Mouse (Mus musculus) spleen, adult 2 months (tissue): ENCODE data around the gene Isg15. TPM values are rescaled to one million over a fixed set of nuclear protein-coding genes. Genes with fewer than 3 reads are reported as not detected.

Source experiments
- DNase-seq, 2 experiments: peaks; one replicate each; pipeline versions ENCODE4 v3.0.0 to v3.0.0-alpha.2; 2012 to 2021; ENCODE audit warnings: low spot score in 2 of 2, low read depth in 1 of 2
- H3K27ac ChIP-seq: fragments of 200-500 bp; 2 replicates; pipeline ENCODE4 v1.5.1; 2012; ENCODE audit warnings: low read length, inconsistent platforms; ENCODE audit not compliant: insufficient read depth
- H3K27me3 ChIP-seq: fragments of 200-500 bp; 2 replicates; pipeline ENCODE4 v1.6.1; 2012; ENCODE audit warnings: mild to moderate bottlenecking, moderate library complexity, low read length, inconsistent platforms; ENCODE audit not compliant: control insufficient read depth, insufficient read depth
- H3K36me3 ChIP-seq: fragments of 200-500 bp; 2 replicates; pipeline ENCODE4 v1.6.1; 2012; ENCODE audit warnings: mild to moderate bottlenecking, low read length, inconsistent platforms; ENCODE audit not compliant: control insufficient read depth, insufficient read depth
- H3K4me1 ChIP-seq: fragments of 200-500 bp; 2 replicates; pipeline ENCODE4 v1.6.1; 2011; ENCODE audit warnings: inconsistent platforms; ENCODE audit not compliant: control insufficient read depth, insufficient read depth, insufficient read length
- H3K4me3 ChIP-seq: fragments of 200-500 bp; 2 replicates; pipeline ENCODE4 v1.5.1; 2011; ENCODE audit warnings: mild to moderate bottlenecking, inconsistent platforms; ENCODE audit not compliant: insufficient read depth, insufficient read length; ENCODE audit errors: extremely low read depth
- CTCF ChIP-seq: fragments of 200-500 bp; IDR thresholded peaks from 2 replicates; pipeline ENCODE4 v1.5.1; 2011; ENCODE audit warnings: mild to moderate bottlenecking, inconsistent platforms; ENCODE audit not compliant: insufficient read depth, insufficient read length, insufficient replicate concordance; ENCODE audit errors: extremely low read depth
- POLR2A ChIP-seq: fragments of 200-500 bp; IDR thresholded peaks from 2 replicates; pipeline ENCODE4 v1.6.1; 2011; ENCODE audit warnings: low read depth, low read length, inconsistent platforms
- WGBS: fragments of 180-500 bp; shearing (Covaris S2); methylation state at CpG from one replicate; pipeline ENCODE4 v1.1.7; 2018; 5-methylcytosine and 5-hydroxymethylcytosine counted together
- polyA plus RNA-seq: library from polyadenylated mRNA; depleted of rRNA; stranded (reverse); fragments of >200 nt; gene quantifications from 2 replicates; pipeline ENCODE4 v1.2.3, GENCODE M21; 2012

Isg15 gene
- polyA plus RNA-seq, 1 experiment = 32.2 TPM

- no peak overlapping the region for H3K27ac ChIP-seq
- WGBS = 83% methylated on average over 6 of the region's 6 CpGs
- TF ChIP-seq POLR2A (no peak), CTCF (no peak)
- no peak overlapping the region for H3K4me3 ChIP-seq
- H3K36me3 ChIP-seq = no peaks in the 10 kb centered on the region
- peaks cover 7% of the 10 kb centered on the region for H3K4me1 ChIP-seq
- peaks cover 6% of the 10 kb centered on the region for H3K27me3 ChIP-seq
- no peak for DNase-seq
Observed at GRCm38 (mm10) chr4:156194346-156194745, 6.3 kb downstream of the Isg15 start.

GRCm38 (mm10) chr4:156193906-156194305 is 6.7 kb downstream of the Isg15 start:
- Histone ChIP-seq H3K4me1 (peaks cover 7% of the 10 kb centered on the region), H3K27ac (no peak overlapping the region), H3K36me3 (no peaks in the 10 kb centered on the region), H3K4me3 (no peak overlapping the region), H3K27me3 (peaks cover 6% of the 10 kb centered on the region)
- DNase-seq = no peak
- WGBS = 92% methylated on average over 5 of the region's 5 CpGs
- TF ChIP-seq CTCF = no peak

- TF ChIP-seq POLR2A = no peak
- no peak for TF ChIP-seq CTCF
- H3K4me3 ChIP-seq = no peak overlapping the region
- H3K36me3 ChIP-seq = no peaks in the 10 kb centered on the region
- H3K27me3 ChIP-seq = peaks cover 6% of the 10 kb centered on the region
- H3K27ac ChIP-seq = no peak overlapping the region
- no peak for DNase-seq
- H3K4me1 ChIP-seq = peaks cover 7% of the 10 kb centered on the region
- WGBS = 75% methylated on average over 2 of the region's 2 CpGs
Observed at GRCm38 (mm10) chr4:156193200-156193590, 7.4 kb downstream of the Isg15 start.

GRCm38 (mm10) chr4:156192421-156193199 is 8.0 kb downstream of the Isg15 start:
- H3K27ac ChIP-seq = no peak overlapping the region
- WGBS = 77% methylated on average over 8 of the region's 8 CpGs
- H3K4me3 ChIP-seq = no peak overlapping the region
- no peaks in the 10 kb centered on the region for H3K36me3 ChIP-seq
- TF ChIP-seq POLR2A (no peak), CTCF (no peak)
- DNase-seq = no peak
- peaks cover 6% of the 10 kb centered on the region for H3K27me3 ChIP-seq
- H3K4me1 ChIP-seq = peaks cover 7% of the 10 kb centered on the region

GRCm38 (mm10) chr4:156188811-156189323 is 11.8 kb downstream of the Isg15 start:
- H3K27me3 ChIP-seq = no peaks in the 10 kb centered on the region
- DNase-seq = no peak
- TF ChIP-seq CTCF (no peak), POLR2A (no peak)
- 88% methylated on average over 6 of the region's 6 CpGs for WGBS
- no peak overlapping the region for H3K4me3 ChIP-seq
- H3K27ac ChIP-seq = no peak overlapping the region
- no peaks in the 10 kb centered on the region for H3K4me1 ChIP-seq
- H3K36me3 ChIP-seq = no peaks in the 10 kb centered on the region

- H3K4me1 ChIP-seq = no peaks in the 10 kb centered on the region
- 88% methylated on average over 5 of the region's 5 CpGs for WGBS
- no peaks in the 10 kb centered on the region for H3K27me3 ChIP-seq
Observed at GRCm38 (mm10) chr4:156188162-156188810, 12.3 kb downstream of the Isg15 start.

More at GRCm38 (mm10) chr4:156188162-156188810, 12.3 kb downstream of the Isg15 start:
- Histone ChIP-seq H3K27ac (no peak overlapping the region), H3K4me3 (no peak overlapping the region), H3K36me3 (no peaks in the 10 kb centered on the region)
- TF ChIP-seq CTCF = no peak
- TF ChIP-seq POLR2A = no peak
- DNase-seq = no peak
